Mouse (Mus musculus) spleen, postnatal 10 days (tissue): ENCODE measurements around the gene Slc39a11.

Experiments
- DNase-seq, 2 experiments: peaks; one replicate each; pipeline ENCODE4 v3.0.0; 2021 to 2022; ENCODE audit warnings: low spot score in 2 of 2

Gene Slc39a11

DNA sequence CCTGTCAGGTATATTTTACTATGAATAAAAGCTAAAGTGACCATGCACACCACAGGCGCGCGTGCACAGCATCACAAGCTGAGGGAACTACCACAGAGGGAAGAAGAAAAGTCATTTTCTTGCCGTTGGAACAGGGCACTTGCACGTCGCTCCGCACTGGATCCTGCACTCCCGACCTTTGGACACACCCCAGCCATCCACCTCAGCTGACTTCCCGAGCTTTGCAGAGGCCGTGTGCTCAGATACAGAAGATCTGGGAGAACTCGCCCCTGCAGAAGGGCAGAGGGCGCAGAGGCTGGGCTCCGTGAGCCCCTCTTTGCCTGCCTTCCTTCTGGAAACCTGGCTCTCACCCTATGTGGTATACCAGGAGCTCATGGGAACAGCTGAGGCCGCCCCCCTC, 359.0 kb downstream of the Slc39a11 start:
- DNase-seq, result no peak

DNA sequence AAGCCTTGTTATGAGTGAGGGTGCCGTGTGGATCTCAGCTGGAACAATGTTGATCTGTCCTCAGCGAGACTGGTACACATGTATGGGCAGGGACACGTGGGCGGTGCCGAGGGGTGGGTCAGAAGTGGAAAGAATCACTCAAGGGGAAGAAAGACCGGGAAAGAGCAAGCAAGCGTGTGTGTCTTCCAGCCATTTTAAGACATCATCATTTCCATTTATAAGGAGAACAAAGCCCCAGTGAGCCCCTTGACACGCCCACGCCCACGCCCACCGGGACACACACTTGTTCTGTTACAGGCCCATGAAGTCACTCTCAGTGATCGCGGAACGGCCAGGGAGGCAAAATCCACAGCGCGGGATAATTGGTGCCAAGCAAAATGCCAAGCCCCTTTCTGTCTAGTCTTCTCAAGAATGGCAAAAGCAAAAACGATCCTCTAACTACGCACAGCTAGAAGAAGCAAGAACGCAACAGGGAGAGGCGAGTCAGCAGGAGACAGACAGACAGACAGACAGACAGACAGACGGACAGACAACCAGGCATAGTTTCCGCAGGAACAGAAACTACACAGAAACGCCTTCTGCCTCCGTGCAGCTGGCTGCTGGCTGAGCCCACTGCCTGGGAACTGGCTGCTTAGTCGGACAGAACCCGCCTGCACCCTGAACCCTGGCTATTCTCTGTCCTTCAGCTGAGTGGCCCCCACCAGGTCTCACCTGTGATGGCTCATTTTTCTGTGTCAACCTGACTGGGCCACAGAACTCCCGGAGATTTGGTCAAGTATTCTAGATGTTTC, 364.7 kb downstream of the Slc39a11 start:
- DNase-seq, result no peak

DNA sequence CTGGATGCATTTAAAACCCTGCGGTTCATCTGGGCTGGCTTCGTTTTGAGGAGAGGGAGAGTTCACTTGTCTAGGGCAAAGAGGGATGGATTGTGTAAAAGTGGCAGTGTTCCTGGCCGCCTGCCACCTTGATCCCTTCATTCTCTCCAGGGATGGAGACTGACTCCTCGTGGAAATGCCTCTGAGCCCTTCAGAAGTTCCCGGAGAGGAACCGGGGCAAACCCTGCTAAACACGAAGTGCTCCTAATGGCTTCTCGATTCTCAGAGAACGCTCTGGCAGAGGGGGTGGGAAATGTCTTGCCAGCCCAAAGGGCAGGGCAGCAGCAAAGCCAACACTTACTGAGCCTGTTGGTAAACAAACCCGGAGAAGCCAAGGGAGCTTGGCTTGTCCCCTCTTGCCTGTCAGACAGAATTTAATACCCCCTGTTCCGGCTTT, 366.5 kb downstream of the Slc39a11 start:
- no peak for DNase-seq

DNA sequence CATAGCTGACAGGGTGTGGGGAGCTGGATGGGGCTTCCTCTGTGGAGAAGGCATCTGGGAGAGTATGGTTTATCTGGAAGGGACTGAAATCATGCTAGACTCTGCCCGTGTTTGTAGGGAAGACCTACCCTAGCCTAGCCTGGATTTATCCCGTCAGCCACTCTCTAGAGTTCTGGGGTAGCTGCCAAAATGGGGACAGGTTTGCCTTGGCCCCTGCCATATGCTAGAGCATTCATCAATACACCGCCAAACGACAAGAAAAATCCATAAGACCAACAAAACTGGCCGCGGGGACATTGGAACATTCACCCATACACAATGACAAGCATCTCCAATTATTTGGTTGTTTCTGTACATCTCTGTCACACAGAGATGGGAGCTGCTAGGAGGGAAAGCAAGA, 371.6 kb downstream of the Slc39a11 start:
- DNase-seq, result no peak

DNA sequence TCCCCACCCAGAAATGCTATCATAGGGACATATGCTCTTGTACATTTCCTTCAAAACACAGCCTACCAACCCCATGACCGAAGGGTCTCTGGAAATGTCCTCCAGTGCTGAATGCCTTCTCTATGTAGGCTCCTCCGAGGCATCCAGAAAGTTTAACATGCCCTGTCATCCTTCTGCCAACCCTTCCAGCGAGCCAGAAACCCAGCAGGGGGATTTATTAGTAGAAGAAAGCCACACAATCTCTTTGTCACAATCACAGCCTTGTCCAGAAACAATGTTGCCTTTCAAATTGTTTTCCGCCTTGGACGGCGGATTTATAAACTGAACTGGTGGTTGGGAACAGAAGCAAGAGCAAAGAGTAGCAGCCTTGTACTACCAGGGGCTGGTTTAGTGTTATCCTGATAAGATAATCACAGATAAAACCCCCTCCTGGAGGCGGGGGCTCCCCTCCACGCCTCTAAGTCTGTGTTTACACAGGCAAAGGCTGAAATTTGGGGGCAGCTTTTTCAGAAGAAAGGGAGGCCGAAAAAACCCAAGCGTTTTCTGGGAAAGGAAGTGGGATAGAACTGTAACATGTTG, 372.8 kb downstream of the Slc39a11 start:
- no peak for DNase-seq

DNA sequence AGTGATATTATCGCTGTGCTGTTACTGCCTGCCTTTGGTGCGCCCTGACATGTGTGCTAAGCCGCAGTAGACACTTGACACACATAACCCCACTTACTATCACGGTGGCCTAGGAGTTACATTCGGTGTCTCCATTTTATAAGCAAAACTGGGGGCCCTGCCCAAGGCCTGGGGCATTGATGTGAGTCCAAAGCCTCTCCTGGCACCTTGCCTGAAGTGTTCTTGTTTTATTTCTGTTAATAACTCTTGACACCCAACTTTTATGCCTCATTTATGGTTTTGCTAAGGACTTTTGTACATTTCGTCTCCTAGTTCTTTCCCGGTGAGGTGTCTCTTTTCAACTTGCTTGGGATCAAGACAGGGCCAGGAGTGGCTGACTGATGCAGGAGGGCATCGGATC, 373.4 kb downstream of the Slc39a11 start:
- DNase-seq, result no peak

DNA sequence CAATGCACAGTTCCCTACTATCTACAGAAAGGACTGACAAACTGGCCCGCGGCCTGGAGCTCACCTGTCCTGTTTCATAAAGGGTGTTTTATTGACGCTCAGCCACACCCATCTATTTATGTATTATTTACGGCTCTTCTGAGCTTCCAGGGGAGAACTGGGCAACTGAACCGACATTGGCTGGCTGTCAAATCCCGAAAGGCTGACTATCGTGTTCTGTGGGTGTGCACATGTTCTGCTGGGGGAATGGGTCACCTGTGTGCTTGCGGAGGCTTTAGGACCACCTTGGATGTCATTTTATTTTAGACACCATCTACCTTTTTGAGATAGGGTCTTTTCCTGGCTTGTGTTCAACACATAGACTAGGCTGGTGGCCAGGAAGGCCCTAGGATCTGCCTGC, 375.8 kb downstream of the Slc39a11 start:
- DNase-seq, result no peak

DNA sequence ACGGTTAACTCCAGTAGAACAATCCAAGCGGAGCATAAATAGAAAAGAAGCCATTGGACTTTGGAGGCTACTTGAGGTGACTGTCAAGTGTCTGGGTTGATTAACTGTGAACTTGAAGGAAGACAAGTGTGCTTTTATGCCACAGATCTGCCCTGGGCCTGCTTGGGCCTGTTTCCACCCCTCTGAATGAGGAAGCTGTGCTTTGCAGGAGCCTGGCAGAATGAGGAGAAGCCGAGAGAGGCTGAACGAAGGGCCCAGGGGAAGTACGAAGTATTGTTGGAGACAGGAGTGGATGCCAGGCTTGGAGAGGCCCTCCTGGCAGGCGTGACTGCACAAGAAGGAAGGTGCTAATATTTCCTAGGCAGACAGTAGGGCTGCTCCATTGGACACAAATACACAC, 378.0 kb downstream of the Slc39a11 start:
- DNase-seq, result no peak

DNA sequence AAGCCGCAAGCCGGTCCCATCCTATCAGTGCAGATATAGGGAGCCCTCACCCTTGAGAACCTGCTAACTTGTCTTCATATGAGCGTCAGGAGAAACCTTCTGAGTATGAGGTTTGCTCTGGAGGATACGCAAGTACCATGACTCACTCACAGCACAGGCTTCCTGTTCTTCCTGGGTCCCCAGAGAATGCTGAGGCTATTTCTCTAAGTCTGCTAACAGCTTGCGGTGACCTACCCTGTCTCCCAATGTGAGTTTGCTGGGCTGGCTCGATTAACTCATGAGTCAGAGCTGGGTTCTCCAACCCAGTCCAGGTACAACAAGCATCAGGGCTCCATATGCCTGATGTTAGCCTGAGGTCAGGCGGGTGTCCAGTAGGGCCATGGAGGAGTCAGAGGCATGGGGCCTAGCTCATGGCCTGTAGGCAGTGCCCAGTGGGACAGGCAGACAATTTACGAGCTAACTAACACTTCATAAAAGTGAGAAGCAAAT, 381.0 kb downstream of the Slc39a11 start:
- no peak for DNase-seq

DNA sequence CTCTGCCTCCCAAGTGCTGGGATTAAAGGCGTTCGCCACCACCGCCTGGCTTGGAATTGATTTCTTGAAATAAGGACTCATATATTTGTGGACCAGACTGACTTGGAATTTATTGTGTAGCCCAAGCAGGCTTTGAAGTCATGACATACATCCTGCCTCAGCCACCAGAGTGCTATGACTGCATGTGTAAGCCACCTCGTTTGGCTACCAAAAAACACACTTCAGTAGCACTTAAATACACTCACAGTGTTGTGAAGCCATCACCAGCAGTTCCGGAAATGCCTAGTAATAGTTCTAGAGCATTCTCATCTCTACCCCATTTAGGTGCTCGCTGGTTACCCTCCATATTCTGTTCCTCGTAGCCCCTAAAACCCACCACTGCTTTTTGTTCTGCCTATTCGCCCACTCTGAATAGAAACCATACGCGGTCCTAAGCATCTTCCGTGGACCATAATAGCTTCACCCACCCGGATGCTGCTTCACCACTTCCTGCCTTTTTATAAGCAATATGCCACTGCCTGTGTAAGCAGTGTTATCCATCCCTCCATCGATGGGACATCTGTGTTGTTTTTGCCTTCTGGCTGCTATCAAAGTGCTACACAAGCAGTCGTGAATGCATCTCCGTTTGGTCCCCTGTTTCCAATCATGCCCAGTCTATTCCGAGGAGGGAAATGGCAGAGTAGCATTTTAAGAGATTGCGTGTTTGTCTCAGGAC, 382.2 kb downstream of the Slc39a11 start:
- no peak for DNase-seq

DNA sequence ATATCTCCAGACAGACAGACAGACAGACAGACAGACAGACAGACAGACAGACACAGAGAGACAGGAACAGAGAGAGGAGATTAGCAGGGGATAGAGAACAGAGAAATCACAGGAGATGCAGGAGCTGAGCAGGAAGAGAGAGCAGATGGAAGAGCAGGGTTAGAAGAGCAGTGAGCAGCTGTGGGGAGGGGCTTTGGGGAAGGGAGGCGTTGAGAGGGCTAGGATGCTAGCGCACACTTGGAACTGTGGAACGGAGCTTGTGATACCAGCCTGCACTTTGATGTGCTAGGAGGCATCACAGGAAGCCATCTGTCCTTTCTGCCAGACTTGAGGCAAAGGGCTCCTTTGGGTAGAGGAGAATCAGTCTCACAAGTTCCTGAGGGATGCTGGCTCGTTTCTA, 383.2 kb downstream of the Slc39a11 start:
- no peak for DNase-seq

DNA sequence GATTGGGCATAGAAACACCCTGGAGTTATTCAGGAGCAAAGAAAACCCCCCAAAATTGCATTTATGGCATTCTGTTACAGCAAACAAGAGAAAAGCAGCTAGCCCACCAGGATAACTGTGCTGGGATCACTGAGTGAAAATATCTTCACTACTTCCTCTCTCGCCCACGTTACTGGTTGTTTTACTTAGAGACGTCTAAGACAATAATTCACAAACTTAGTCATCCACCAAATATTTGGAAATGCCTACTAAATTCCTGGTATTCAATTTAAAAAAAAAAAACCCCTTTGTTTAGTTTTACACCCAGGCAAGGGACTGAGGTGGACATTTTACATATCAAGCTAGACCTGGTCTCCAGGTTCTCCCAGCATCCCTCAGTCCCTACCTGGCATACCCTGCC, 384.3 kb downstream of the Slc39a11 start:
- no peak for DNase-seq

DNA sequence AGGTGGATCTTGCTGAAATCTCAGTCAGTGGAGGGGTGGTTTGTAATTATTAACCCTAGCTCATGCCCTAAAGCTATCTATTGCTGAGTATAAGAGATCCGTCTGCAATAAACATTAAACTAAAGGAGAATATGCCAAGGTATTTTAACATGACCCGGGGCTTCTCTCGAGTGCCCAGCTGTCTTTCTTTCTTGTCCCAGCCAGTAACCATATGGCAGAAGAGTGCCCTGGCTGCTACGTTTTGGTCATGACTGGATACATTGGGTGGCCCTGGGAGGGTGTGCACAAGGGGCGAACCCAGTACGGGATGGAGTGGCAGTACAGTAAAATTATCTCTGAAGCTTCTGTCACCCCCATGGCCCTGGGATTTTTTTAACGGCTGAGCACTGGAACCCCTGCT, 385.9 kb downstream of the Slc39a11 start:
- no peak for DNase-seq

DNA sequence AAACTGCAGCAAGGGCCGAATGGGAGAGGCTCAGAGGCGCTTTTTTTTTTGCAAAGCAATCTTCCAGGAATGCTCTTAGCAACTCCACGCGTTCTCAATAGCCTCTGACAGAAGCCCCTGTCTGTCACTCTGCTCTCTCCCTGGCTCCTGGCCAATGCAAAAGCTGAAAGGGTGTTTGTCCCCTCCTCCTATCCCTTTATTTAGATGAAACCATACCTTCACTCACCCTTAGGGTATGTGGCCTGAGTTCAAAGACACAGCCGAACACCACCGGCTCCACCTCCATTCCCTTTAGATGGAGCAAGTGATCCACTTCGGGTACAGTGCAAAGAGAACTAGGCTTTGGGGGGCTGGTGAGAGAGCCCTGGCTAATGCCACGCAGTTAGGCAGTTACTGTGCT, 387.8 kb downstream of the Slc39a11 start:
- no peak for DNase-seq

DNA sequence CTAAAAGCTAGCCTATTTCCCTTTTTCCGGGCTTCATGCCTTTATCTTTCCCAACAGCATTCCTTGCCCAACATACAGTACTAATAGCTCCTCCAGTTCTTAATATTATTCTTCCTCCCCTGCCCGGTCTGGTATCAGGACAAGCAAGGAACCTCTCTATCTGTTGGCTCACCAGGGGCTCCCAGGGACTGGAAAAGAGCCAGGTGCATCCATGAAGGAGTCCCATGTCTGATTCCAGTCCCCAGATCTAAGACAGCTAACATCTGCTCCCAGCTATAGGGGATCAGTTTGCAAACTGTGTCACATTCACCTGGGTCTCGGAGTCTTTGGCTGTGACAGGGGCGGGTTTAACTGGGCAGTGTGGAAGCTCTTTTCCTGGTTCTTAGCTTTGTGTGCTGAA, 388.5 kb downstream of the Slc39a11 start:
- DNase-seq, result no peak

DNA sequence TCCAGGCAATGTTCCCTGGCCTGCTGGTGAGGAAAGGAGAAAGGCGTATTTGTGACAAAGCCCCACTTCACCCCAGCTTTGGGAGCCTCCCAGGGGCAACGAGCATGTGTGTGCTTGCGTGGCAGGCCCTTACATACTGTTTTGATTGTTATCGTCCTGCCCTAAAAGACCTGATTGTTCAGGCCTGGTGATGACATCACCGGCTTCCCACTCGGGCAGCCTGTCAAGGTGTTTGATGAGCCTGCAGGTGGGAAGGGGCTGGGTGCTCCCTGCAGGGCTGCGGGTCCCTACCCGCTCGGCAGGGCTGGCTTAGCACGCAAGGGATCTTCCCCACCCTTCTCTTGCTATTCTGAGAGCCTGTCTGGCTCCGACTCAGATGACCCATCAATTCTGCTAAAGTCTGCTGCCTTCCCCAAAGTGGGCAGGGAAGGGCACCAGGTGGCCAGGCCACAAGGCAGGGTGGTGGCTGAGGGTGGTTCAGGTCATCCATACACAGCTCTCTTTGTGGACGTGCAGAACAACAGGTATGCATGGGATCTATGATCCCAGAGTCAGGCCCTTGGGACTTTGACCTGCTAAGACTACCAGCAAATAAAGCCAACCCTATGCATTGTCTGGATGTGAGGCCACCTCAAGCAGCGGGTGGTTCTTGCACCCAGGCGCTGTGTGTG, 390.0 kb downstream of the Slc39a11 start:
- no peak for DNase-seq

DNA sequence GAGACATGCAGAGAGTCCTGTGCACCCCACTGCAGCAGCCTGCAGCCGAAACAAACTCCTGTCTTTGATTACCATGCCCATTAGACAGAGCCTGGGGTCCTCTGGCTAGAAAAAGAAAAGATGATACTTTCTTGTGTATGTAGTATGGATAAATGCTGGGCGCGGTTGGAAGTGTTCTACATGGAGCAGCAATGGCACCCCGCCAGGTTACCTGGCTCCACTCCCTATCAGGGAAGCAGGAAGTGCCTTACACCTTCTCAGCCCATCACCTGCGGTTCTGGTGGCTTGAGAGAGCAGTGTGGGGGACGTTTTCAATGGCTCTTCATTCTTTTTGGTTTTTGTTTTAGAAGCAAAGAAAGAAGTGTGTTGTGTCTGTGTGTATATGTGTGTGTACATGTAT, 391.9 kb downstream of the Slc39a11 start:
- no peak for DNase-seq

DNA sequence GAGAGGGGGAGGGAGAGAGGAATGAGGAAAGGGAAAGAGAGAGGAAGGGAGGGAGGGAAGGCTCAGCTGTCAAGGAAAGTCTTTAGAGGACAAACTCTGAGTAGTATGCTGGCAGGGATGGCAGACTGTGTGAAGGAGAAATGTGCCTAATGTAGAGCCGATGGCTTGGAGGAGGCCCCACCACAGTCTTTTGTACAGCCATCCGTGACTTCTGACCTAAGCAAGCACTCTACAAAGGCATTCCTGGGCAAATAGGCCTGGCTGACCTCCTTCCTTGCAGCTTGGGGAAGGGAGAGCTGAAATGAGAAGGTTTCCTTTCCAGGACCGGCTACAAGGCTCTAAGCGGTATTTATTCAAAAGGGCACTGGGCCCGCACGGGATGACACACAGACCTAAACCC, 395.2 kb downstream of the Slc39a11 start:
- DNase-seq, result no peak

DNA sequence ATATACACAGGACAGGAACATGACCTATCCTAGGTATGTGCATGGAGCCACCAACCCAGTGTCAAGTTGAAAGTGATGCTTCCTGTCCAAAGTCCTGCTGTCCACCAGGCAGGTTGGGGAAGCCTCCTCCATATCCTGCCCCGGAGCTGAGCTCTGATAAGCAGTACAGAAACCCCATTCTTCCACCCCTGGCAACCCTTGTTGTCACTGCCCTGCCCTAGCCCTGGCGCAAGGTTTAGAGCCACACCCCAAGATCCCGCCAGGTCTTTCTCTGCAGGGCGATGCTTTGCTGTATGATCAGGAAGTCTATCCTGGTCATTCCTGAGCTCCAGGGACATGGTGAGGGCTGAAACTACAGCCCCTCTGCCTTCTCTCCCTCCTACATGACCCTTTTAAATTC, 396.7 kb downstream of the Slc39a11 start:
- DNase-seq, result no peak

DNA sequence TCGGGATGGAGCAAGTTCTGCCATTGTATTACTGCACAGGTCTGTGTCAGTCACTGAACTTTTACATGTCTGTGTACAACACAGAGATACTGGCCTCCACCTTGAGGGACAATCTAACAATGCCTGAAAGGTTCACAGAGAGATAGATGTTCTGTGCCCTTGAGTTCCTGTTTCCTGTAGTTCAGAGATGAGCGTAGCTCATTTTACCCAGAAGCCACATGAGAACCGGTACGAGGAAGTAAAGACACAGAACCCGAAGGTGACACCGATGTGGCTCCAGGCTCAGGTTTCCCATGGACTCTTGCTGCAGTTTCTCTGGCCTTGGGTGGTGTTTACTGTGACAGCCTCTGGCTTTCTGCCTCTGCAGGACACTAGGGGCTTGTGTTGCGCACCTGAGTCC, 398.7 kb downstream of the Slc39a11 start:
- DNase-seq, result no peak

DNA sequence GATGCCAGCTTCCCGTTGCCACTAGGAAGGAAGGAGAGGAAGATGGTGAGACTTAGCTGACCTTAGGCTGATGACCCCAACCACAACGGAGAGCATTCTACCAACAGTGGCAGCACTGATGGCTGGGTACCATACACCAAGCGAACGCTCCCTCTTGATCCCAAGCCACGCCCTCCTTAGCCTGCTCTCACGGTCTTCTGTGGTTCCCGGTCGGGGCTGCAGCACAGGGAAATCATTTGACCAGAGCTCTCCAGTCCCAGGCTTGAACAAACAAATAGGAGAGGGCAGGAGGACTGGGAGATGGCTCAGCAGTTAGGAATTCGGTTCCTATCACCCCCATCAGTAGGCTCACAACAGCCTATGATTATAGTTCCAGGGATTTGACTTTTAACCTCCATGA, 403.4 kb downstream of the Slc39a11 start:
- DNase-seq, result no peak

DNA sequence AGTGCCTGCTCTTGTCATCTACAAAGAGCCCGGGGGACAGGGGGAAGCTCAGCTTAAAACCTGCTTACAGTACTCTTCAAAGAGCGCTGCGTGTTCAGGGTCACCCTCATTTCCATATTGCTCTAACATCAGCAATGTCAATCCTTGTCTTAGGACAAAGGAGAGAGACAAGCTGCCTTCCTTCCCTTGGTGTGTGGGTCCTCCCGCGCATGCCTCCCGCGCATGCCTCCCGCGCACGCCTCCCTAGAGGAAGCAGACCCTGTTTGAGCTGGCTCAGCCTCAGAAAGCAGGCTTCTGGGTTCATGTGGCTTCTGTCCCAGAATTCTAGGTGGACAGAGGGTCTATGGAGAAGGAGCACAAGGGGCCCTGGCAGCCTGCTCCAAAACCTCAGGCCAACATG, 404.2 kb downstream of the Slc39a11 start:
- DNase-seq, result no peak
